Mouse (Mus musculus) embryonic stem cell, embryonic (primary cell): ENCODE data around the gene Emc7.

Experiments used
- CTCF ChIA-PET, 4 experiments: fragments of 300-600 bp in 2 of 4; fragments of 350-600 bp in 2 of 4; sonication (Branson Sonifier 250); formaldehyde crosslinking; loops; one replicate each; lab custom pipeline; 2022; ENCODE audit warnings: inconsistent platforms in 2 of 4; lab: Charles Lee
- POLR2A ChIA-PET, 4 experiments: fragments of 300-600 bp in 2 of 4; fragments of 350-600 bp in 2 of 4; sonication (Branson Sonifier 250); formaldehyde crosslinking; loops; one replicate each; lab custom pipeline; 2022; ENCODE audit warnings: antibody characterized with exemption in 4 of 4, inconsistent platforms in 1 of 4; lab: Charles Lee

Emc7 gene

GRCm38 (mm10) chr2:112492856-112493538 is 38.2 kb downstream of the Emc7 start, which contains the start of gene Aven:
TSS of gene Aven (plus strand) at chr2:112492964.
- CTCF ChIA-PET: interaction anchor here in 2 of 4 experiments (0.8 to 1.0 kb wide), 2 partner anchors 8 to 105 kb away, joined by 3 to 4 read pairs; no protein-coding TSS in a partner anchor
- POLR2A ChIA-PET: interaction anchor here (0.7 to 2.1 kb wide), 13 partner anchors 8 to 1262 kb away, joined by 3 to 11 read pairs (median 3); partner anchors contain the start of genes Emc7 (in 2 of the 4) and Katnbl1 (in 1 of the 4)

- POLR2A ChIA-PET: interaction anchor here in 2 of 4 experiments (0.8 to 1.1 kb wide), 3 partner anchors 9 to 114 kb away, joined by 5 to 6 read pairs (median 5); no protein-coding TSS in a partner anchor
- CTCF ChIA-PET: interaction anchor here in 1 of 4 experiments (0.7 kb wide), 1 partner anchor 705 kb away, joined by 4 read pairs; no protein-coding TSS in a partner anchor
These were observed 38.9 kb downstream of the Emc7 start for GRCm38 (mm10) chr2:112493539-112494260.

- POLR2A ChIA-PET: interaction anchor here (0.5 to 2.5 kb wide), 31 partner anchors 9 to 1351 kb away, joined by 3 to 20 read pairs (median 4); partner anchors contain the start of genes Emc7 (in 3 of the 4), Katnbl1 (in 3 of the 4), Emc4 (in 2 of the 4) and Arhgap11a (in 1 of the 4)
- CTCF ChIA-PET: interaction anchor here in 2 of 4 experiments (0.6 to 1.7 kb wide), 4 partner anchors 14 to 119 kb away, joined by 3 to 6 read pairs (median 4); partner anchors contain the start of gene Katnbl1 (in 2 of the 2)
These were observed 43.1 kb downstream of the Emc7 start for GRCm38 (mm10) chr2:112497851-112498250.

GRCm38 (mm10) chr2:112501209-112501608 is 46.4 kb downstream of the Emc7 start:
- ChIA-PET POLR2A (interaction anchor here in 3 of 4 experiments (0.6 to 1.9 kb wide), 19 partner anchors 9 to 948 kb away, joined by 3 to 8 read pairs (median 3); partner anchors contain the start of genes Emc4 (in 3 of the 3), Emc7 (in 3 of the 3), Aven (in 2 of the 3) and Chrm5 (in 1 of the 3)), CTCF (interaction anchor here in 2 of 4 experiments (0.5 to 1.3 kb wide), 9 partner anchors 9 to 794 kb away, joined by 3 to 4 read pairs (median 3); no protein-coding TSS in a partner anchor)

- CTCF ChIA-PET: no interaction called here
- POLR2A ChIA-PET: interaction anchor here in 3 of 4 experiments (0.5 to 1.7 kb wide), 6 partner anchors 10 to 136 kb away, joined by 3 to 6 read pairs (median 4); partner anchors contain the start of gene Emc4 (in 1 of the 3)
These were observed 49.2 kb downstream of the Emc7 start for GRCm38 (mm10) chr2:112503978-112504377.

GRCm38 (mm10) chr2:112506841-112507435 is 52.1 kb downstream of the Emc7 start:
- ChIA-PET POLR2A (interaction anchor here in 2 of 4 experiments (0.6 to 1.1 kb wide), 2 partner anchors 9 to 151 kb away, joined by 3 read pairs; no protein-coding TSS in a partner anchor), CTCF (no interaction called here)

- ChIA-PET CTCF (no interaction called here), POLR2A (interaction anchor here in 1 of 4 experiments (1.1 kb wide), 1 partner anchor 150 kb away, joined by 3 read pairs; no protein-coding TSS in a partner anchor)
These were observed 52.6 kb downstream of the Emc7 start for GRCm38 (mm10) chr2:112507444-112507843.

- ChIA-PET POLR2A (interaction anchor here in 2 of 4 experiments (0.6 to 1.1 kb wide), 3 partner anchors 9 to 86 kb away, joined by 3 to 5 read pairs (median 4); no protein-coding TSS in a partner anchor), CTCF (interaction anchor here in 1 of 4 experiments (0.7 to 0.8 kb wide), 2 partner anchors 9 to 67 kb away, joined by 4 to 6 read pairs; no protein-coding TSS in a partner anchor)
These were observed 55.3 kb downstream of the Emc7 start for GRCm38 (mm10) chr2:112510140-112510539.

- CTCF ChIA-PET: interaction anchor here in 1 of 4 experiments (0.6 kb wide), 1 partner anchor 29 kb away, joined by 3 read pairs; no protein-coding TSS in a partner anchor
- POLR2A ChIA-PET: interaction anchor here in 1 of 4 experiments (2.2 kb wide), 1 partner anchor 12 kb away, joined by 5 read pairs; no protein-coding TSS in a partner anchor
These were observed 58.2 kb downstream of the Emc7 start for GRCm38 (mm10) chr2:112513036-112513435.

GRCm38 (mm10) chr2:112516728-112517127 is 61.9 kb downstream of the Emc7 start:
- CTCF ChIA-PET: interaction anchor here in 1 of 4 experiments (1.2 kb wide), 1 partner anchor 16 kb away, joined by 3 read pairs; no protein-coding TSS in a partner anchor
- POLR2A ChIA-PET: no interaction called here

GRCm38 (mm10) chr2:112517218-112517617 is 62.4 kb downstream of the Emc7 start:
- ChIA-PET CTCF (interaction anchor here in 1 of 4 experiments (1.2 kb wide), 1 partner anchor 16 kb away, joined by 3 read pairs; no protein-coding TSS in a partner anchor), POLR2A (no interaction called here)

- ChIA-PET CTCF (interaction anchor here in 1 of 4 experiments (0.8 kb wide), 1 partner anchor 94 kb away, joined by 3 read pairs; no protein-coding TSS in a partner anchor), POLR2A (no interaction called here)
These were observed 63.7 kb downstream of the Emc7 start for GRCm38 (mm10) chr2:112518541-112518940.

GRCm38 (mm10) chr2:112520526-112521482 is 66.0 kb downstream of the Emc7 start:
- CTCF ChIA-PET: no interaction called here
- POLR2A ChIA-PET: no interaction called here
